Mouse (Mus musculus): ENCODE results near the gene 3300002I08Rik.
"Not testable (repeated sequence)": the region's sequence is repeated elsewhere in the genome, so short reads cannot be mapped to it uniquely, and the experiment has no call there.

3300002I08Rik gene

DNA sequence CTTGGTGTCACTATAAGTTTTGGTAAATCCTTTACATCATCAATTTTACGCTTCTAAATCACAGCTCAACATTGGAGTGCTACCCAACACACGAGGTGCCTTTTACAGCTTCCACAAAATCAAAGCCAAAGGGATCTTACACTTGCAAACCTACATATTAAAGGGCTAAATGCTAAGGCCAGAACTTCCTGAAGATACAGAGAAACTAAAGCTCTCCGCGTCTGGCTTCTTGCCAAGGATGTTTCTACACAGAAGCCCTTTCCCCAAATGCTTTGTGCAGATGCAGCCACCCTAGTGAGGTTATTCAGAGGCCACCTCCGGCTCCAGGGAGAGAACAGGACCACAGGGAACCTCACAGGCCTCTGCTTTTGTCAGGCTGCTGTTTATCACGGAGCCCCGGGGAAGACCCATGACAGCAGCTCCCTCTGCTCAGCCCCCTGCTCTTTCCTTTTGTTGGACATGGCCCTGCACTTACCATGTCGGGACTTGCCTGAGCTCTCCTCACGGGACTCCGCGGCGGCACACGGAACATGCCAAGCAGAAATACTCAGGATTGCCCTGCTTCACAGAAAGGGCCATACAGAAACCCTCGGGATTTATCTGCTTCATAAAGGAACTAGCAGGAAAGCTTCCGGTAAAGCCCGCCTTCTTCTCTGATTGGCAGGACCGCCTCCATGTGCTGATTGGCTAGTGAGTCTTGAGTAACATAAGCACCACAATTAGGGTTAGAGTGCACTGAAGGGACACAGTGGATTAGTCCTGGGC is at the start of gene 3300002I08Rik:
3300002I08Rik (minus strand) TSS at position 653 of the 765 bp plus-strand sequence.
- peak; percentile 73 for DNase-seq (ENCODE audit: low read depth, low spot score)

DNA sequence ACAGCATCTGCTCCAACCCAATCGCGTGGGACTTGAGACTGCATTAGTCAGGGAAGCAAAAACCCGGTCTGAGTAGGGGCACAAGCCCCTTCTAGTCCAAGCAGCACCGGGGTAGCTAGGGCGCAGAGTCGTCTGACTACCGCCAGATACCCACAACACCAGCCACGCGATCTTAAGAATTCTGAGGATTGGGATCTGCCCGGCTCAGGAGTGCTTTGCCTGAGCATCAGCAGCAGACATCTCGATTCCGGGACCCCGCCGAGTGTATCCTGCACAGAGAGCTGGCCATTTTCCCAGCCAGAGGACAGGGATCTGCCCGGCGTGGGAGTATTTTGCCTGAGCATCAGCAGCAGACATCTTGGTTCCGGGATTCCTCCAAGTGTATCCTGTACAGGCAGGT is 49.6 kb upstream of the 3300002I08Rik start:
- not testable (repeated sequence) for DNase-seq (ENCODE audit: low read depth, low spot score)

DNA sequence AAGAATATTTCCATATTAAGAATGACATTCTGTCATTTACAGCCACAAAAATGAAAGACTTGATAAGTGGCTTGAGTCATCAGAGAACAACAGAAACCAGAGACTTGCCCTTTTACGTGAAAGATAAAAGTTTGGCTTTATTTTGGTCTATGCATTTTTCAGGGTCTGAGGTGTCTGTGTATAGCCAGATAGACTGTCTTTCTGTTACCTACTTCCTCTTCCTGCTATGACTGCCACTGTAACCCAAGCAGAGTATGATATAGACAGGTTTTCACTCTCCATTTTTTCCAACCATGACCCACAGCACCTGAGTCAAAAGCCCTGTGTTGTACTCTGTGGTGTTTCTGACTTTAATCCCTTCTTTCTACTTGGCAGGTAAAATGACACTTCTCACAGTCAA is 27.6 kb upstream of the 3300002I08Rik start:
- DNase-seq (ENCODE audit: low read depth, low spot score): no peak

DNA sequence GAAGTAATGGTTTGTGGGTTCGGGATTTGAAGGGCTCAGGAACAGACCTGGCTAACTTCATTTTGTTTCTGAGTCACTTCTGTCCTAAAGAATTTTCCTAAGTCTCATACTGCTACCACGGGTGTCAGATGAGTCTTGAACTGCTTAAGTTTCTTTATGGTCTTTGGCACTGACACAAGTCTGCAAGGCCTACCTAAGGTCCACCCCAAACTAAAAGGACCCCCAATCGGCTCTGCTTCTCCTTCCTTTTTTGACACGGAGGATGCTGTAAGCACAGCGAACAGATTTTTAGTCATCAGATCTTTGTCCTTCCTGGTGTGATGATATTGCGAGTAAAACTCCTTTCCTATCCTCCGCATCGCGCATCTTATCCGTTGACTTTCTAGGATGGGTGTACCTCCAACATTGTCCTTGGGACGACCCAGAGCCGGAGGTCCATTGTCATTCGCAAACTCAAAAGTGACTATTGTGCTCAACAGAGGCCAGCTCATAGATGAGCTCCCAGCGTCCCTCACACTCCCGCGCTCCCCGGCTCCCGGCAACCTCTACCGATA is 23.1 kb upstream of the 3300002I08Rik start:
- not testable (repeated sequence) for DNase-seq (ENCODE audit: low read depth, low spot score)

DNA sequence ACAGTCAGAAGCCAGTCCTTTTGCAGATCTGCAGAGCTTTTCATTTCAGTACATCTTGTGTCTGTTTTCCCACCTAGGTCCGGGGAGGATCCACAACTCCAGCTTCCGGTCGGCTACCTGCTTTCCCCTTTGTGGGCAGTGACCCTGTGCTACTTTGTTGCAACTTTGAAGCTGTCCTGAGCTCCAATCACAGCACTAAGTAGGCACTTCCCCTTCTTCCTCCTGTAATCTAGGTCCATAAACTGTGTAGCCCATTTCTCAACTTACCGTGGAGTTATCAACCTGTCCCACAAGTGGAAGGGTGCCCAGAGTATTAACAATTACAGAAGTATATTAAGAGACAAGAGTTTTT is 289 bp upstream of the 3300002I08Rik start:
- no peak for DNase-seq (ENCODE audit: low read depth, low spot score)

DNA sequence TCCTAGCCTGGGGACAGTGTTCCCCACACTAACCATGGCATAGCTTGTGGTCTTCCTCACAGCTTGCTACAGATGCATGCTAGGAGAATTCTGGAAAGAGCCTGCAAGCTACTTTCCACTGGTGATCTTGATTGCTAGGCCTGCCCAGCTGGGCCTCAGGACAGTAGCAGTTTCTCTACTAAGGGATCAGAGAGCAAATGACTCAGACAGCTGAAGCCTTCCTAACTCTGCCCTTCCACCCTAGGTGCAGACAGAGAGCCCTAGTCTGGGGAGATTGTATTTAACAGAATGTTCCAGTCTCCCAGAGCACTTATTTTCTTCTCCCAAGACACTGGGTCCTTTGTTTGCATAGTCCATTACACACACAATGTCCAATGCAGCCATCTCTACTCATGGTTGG is 5.4 kb downstream of the 3300002I08Rik start:
- not testable (repeated sequence) for DNase-seq (ENCODE audit: low read depth, low spot score)

DNA sequence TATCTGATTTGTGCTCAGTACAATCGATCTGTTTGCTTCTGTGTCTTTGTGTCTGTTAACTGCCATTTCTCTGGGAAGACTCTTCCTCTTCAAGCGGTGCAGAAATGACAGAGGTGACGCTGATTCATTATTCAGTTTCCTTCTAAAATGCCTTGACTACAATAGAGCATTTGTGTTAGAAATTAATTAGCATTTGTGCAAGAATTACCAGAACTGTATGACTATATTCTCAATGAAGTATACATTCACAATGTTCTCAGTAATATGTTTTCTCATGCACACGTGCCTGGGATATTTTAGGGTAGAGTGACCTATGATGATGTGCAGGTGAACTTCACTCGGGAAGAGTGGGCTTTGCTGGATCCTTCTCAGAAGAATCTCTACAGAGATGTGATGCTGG is 39.2 kb downstream of the 3300002I08Rik start, which contains the start of gene Gm10130:
Gm10130 (plus strand) TSS at position 301 of the 400 bp plus-strand sequence.
- DNase-seq (ENCODE audit: low read depth, low spot score): no peak

DNA sequence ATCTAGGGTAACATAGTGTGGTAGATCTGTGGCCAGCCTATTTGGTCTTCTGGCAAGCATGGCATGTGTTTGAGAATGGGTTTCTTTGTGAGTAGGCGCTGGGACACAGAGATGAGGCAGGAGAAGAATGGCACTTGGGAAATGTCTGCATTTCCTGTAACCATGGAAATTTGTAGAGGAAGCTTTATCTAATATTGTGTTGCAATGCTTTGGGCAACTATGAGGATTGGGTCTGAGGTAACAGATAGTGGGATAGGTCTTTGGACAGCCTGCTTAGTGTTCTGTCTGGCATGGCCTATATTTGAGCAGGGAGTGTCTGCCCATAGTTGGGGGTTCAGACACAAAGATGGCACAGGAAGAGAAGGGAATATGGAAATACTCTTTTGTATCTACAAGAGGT is 43.6 kb downstream of the 3300002I08Rik start:
- DNase-seq (ENCODE audit: low read depth, low spot score): no peak

DNA sequence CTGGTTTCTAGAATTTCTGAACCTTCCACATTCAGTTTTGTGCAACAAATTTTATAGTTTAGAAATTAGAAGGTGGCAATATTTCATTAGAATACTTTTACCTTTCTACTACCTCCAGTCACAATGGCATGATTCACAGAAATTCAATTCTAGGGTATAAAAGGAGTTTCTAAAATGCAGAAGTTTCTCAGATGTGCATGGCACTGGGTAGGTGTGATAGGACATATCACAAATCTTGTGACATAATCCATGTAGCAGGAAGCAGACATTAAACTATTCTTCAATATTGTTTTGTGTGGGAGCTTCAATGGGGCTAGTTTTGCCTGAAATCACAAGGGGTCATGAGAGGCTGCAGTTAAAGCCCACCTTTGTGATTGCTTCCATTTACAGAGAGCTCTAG is 46.4 kb downstream of the 3300002I08Rik start:
- no peak for DNase-seq (ENCODE audit: low read depth, low spot score)

DNA sequence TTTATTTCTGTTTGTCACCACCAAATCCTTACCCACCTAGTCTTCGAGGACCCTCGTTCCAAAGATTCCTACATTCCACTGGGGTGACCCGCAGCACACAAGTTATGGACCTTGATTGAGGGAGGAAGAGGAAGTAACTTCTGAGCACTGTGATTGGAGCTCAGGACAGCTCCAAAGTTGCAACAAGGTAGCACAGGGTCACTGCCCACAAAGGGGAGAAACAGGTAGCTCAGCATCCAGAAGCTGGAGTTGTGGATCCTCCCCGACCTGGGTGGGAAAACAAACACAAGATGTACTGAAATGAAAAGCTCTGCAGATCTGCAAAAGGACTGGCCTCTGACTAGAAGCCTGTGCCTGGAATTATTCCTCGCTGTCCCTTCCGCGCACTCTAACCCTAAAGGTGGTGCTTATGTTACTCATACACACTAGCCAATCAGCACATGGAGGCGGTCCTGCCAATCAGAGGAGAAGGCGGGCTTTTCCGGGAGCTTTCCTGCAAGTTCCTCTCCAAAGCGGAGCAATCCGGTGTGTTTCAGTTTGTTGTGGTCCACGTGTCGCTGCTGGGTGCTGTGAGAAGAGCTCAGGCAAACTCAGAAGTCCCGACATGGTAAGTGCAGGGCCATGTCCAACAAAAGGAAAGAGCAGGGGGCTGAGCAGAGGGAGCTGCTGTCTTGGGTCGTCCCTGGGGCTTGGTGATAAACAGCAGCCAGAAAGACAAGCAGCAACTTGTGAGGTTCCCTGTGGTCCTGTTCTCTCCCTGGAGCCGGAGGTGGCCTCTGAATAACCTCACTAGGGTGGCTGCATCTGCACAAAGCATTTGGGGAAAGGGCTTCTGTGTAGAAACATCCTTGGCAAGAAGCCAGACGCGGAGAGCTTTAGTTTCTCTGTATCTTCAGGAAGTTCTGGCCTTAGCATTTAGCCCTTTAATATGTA is 51.3 kb downstream of the 3300002I08Rik start:
- peak; percentile 64 for DNase-seq (ENCODE audit: low read depth, low spot score)

DNA sequence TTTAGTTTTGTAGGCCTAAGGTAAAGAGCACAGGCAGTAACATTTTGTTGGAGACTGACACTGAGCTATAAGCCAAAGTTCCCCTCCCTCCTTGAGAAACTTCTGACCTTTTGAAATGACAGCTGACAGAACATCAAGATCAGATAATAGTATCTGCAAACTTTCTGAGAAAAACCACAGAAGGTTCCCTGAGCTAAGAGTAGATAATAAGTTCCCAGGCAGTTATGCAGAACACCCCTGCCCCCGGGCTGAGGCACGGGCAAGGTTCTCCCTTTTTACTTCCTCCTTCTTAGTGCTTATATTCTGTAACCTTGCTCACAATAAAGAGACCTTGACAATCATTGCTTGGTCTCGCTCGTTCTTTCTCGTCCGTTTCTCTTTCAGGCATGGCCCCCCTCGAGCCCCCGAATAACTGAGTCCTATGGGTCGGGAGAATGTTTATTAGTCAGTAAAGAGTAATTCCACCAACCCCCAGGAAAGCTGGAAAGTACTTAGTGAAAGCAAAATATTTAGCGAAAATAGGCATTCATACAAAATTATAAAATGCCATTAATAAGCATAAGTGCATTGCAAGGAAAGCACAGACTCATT is 55.3 kb downstream of the 3300002I08Rik start:
- no peak for DNase-seq (ENCODE audit: low read depth, low spot score)

DNA sequence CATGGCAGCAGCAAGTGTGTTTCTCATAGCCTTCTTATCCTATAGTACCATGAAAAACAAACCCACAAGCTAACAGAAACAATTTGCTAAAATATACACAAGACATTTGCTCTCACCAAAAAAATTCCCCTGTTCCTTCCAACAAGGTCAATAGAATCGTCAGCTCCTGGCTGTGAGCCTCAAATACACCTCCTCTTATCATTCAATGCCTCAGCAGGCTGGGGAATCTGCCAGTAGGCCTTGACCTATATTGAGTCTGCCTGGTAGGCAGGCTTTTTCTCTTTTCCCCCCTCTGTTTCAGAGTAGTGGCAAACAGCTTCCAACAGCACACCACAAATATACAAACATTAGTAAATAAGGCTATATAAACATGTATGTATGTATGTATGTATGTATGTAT is 63.5 kb downstream of the 3300002I08Rik start:
- no peak for DNase-seq (ENCODE audit: low read depth, low spot score)

DNA sequence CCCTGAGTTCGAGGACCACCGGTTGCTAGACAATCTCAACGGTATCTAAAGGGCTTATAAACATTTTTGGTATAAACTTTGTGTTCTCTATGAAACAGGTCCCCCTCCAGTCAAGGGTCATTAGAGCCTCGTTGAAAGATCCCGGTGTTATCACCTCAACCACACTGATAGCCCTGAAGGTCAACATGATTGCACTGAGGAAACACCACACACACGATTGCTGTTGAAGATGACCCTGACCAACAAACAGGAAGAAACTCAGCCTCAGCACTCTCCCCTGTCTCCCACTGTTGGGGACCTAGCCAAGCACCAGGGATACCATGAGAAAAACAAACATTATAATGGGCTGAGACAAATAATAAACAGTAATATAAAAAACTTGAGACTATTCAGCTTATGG is 68.9 kb downstream of the 3300002I08Rik start:
- no peak for DNase-seq (ENCODE audit: low read depth, low spot score)

Measured in retina, postnatal 7 days (tissue).